Mouse (Mus musculus) ES-E14 (cell line): ENCODE measurements at regions not wholly inside any gene's neighbourhood (a gene's known extent, or its start where the extent isn't known, plus 50 kb on each side); places are given as distances from the start of the nearest gene placed in this dataset.
"Not testable (repeated sequence)": the region's sequence is repeated elsewhere in the genome, so short reads cannot be mapped to it uniquely, and the experiment has no call there.

Experiments used
- MAFK ChIP-seq: IDR thresholded peaks from 2 replicates; pipeline ENCODE4 v1.6.1; 2014; ENCODE audit warnings: mild to moderate bottlenecking, low read depth, low read length, inconsistent platforms; ENCODE audit not compliant: insufficient read depth
- ZC3H11A ChIP-seq: IDR thresholded peaks from 2 replicates; pipeline ENCODE4 v1.6.1; 2012; ENCODE audit warnings: low read depth, mild to moderate bottlenecking, inconsistent platforms, low read length, borderline replicate concordance

GRCm38 (mm10) chr10:85749549-85749948 lies 79.7 kb upstream of the Pwp1 start:
- TF ChIP-seq MAFK, ZC3H11A: not testable (repeated sequence)
